Comparison of ENCODE assay signal across 8 mouse cellular contexts in the genomic region with DNA sequence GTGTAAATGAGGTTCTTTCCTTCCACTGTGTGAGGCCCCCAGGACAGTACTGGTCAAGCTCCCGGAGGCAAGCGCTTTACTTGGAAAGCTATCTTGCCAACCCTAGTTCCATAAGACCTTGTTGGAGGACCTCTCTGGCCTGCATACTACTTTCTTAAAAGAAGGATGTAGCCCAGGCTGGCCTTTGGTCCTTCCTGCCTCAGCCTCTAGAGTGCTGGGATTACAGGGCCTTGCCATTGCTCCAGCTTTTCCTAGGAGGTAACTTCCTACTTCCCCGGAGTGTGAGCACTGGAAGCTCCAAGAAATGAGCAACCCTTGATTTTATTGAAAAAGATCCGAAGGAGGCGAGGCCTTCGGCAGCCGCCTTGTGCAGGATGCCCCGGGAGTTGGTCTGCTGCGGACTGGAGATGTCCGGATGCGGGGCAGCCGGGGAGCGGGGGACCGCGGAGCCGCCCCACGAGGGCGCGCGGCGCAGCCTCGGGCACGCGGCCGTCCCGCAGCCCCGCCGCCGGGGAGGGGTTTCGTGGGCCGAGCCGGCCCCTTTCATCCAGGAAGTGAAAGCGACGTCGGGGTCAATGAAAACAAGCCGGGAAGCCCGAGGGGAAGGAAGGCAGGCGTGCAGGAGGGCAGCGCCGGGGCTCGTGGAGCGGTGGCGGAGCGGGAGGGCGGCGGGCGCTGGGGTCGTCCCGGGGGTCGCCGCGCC. TPM values are rescaled to one million over a fixed set of nuclear protein-coding genes. Genes with fewer than 3 reads are reported as not detected.
DNase-seq lines count a peak whose midpoint lies in the region; ATAC-seq and TF ChIP-seq lines count a peak whose summit lies in the region.

A gene (plus strand): TSS at position 557 of the 703 bp plus-strand sequence.

- POLR2A ChIA-PET in Patski (lab: Charles Lee), result no interaction called here

- no peak for TF ChIP-seq CTCF in Patski (IDR thresholded peaks at IDR 0.05)

- no peaks in the 10 kb centered on the region for H3K36me3 ChIP-seq in hindbrain, embryonic 14.5 days (replicated peaks; ENCODE audit: control insufficient read depth, insufficient read depth)

- H3K4me1 ChIP-seq in hindbrain, embryonic 14.5 days (replicated peaks; ENCODE audit: control insufficient read depth, insufficient read depth, low read length), result peaks cover 31% of the 10 kb centered on the region

- H3K9me3 ChIP-seq in hindbrain, embryonic 14.5 days (ENCODE audit: control insufficient read depth, low read length), result no peaks in the 10 kb centered on the region

- H3K4me2 ChIP-seq in hindbrain, embryonic 14.5 days (replicated peaks), result peak within 1 kb of the TSS; percentile 83

- H3K27ac ChIP-seq in hindbrain, embryonic 14.5 days, result peak within 1 kb of the TSS; percentile 80

- peak; percentile 72 for ATAC-seq in Patski
- peak; percentile 75 for ATAC-seq in hindbrain, embryonic 14.5 days (ENCODE audit: low FRiP score)

- peak within 1 kb of the TSS; percentile 87 for H3K4me3 ChIP-seq in hindbrain, embryonic 14.5 days (replicated peaks; ENCODE audit: low read length)

- 4% methylated on average over 47 of the region's 52 CpGs for WGBS in hindbrain, embryonic 14.5 days

- CTCF ChIA-PET in Patski (lab: Charles Lee), result interaction anchor here (1.1 kb wide), 1 partner anchor 8 kb away, joined by 3 read pairs; no protein-coding TSS in a partner anchor

- in situ Hi-C loops in Patski (cut with MboI; ENCODE audit: low pct_unique_long_range_greater_than_20kb), result no loop called here

- peak within 1 kb of the TSS; percentile 89 for H3K9ac ChIP-seq in hindbrain, embryonic 14.5 days

- H3K27me3 ChIP-seq in Patski, result no peaks in the 10 kb centered on the region
- no peaks in the 10 kb centered on the region for H3K27me3 ChIP-seq in hindbrain, embryonic 14.5 days (ENCODE audit: control insufficient read depth, insufficient read depth, low read length)

- DNase-seq in Patski (ENCODE audit: low read depth, low spot score), result no peak
- peak; percentile 79 to 85 for DNase-seq in cerebellum, postnatal 36 days
- DNase-seq in frontal cortex, postnatal 36 days (ENCODE audit: low spot score in 2 of 2), result peak; percentile 80 to 87
- peak; percentile 79 for DNase-seq in hindbrain, embryonic 14.5 days (ENCODE audit: low spot score)
- DNase-seq in layer of hippocampus, postnatal 36 days, result peak; percentile 85 to 86
- DNase-seq in lung, postnatal 25 days (ENCODE audit: low spot score), result peak; percentile 89
- peak; percentile 68 for DNase-seq in retina, adult 2 months (ENCODE audit: low read depth, low spot score)
- DNase-seq in thymus, postnatal 25 days, result peak; percentile 78

RNA-seq across cellular contexts. Expression of the gene that starts here (rescaled TPM):
- 52.0 TPM for polyA plus RNA-seq in Patski (2021)
- 14.9 and 15.6 TPM in 2 replicates for polyA plus RNA-seq in hindbrain, embryonic 14.5 days (2014; fragmentation: Nextera tagmentation; extraction: Ambion mirVana)
- 10 to 100 TPM; 49.7 to 50.1 TPM for total RNA-seq in layer of hippocampus, postnatal 36 days (2021)
